Mouse (Mus musculus) MEL (cell line): ENCODE measurements around the gene Ezh1.

Experiments
- CTCF ChIP-seq, 3 experiments: IDR thresholded peaks in 2 of 3; conservative IDR thresholded peaks in 1 of 3; 2 replicates each; pipeline ENCODE4 v1.5.1; 2011 to 2012; ENCODE audit warnings: low read length in 3 of 3, low read depth in 2 of 3, mild to moderate bottlenecking in 2 of 3, improper control_type of control experiment in 1 of 3, inconsistent platforms in 1 of 3, mixed read lengths in 1 of 3, moderate library complexity in 1 of 3; ENCODE audit not compliant: control insufficient read depth in 1 of 3, insufficient read depth in 1 of 3, poor library complexity in 1 of 3, severe bottlenecking in 1 of 3
- E2F4 ChIP-seq: IDR thresholded peaks from 2 replicates; pipeline ENCODE4 v1.6.1; 2011; ENCODE audit warnings: low read depth, low read length, improper control_type of control experiment, borderline replicate concordance
- EP300 ChIP-seq, 2 experiments: IDR thresholded peaks; 2 replicates each; pipeline ENCODE4 v1.6.1; 2011; ENCODE audit warnings: improper control_type of control experiment in 2 of 2, low read length in 2 of 2, low read depth in 1 of 2, mild to moderate bottlenecking in 1 of 2
- GABPA ChIP-seq: IDR thresholded peaks from 2 replicates; pipeline ENCODE4 v1.6.1; 2012; ENCODE audit warnings: low read depth, mild to moderate bottlenecking, inconsistent platforms, low read length, improper control_type of control experiment, moderate library complexity
- HCFC1 ChIP-seq: IDR thresholded peaks from 2 replicates; pipeline ENCODE4 v1.6.1; 2012; ENCODE audit warnings: low read depth, mild to moderate bottlenecking, inconsistent platforms, low read length, improper control_type of control experiment, moderate library complexity
- POLR2A ChIP-seq, 2 experiments: IDR thresholded peaks; 2 replicates each; pipeline ENCODE4 v1.6.1; 2011 to 2012; ENCODE audit warnings: low read length in 2 of 2, mild to moderate bottlenecking in 2 of 2, control low read depth in 1 of 2, improper control_type of control experiment in 1 of 2, low read depth in 1 of 2, moderate library complexity in 1 of 2; ENCODE audit not compliant: control insufficient read depth in 1 of 2, insufficient read depth in 1 of 2, poor library complexity in 1 of 2
- SMC3 ChIP-seq: IDR thresholded peaks from 2 replicates; pipeline ENCODE4 v1.6.1; 2011; ENCODE audit warnings: low read depth, low read length, improper control_type of control experiment
- USF1 ChIP-seq: IDR thresholded peaks from 2 replicates; pipeline ENCODE4 v1.6.1; 2014; ENCODE audit warnings: low read depth, mild to moderate bottlenecking, inconsistent platforms, low read length, improper control_type of control experiment, moderate library complexity
- USF2 ChIP-seq, 2 experiments: IDR thresholded peaks; 2 replicates each; pipeline ENCODE4 v1.6.1; 2011 to 2012; ENCODE audit warnings: improper control_type of control experiment in 2 of 2, low read length in 2 of 2, borderline replicate concordance in 1 of 2, inconsistent platforms in 1 of 2, low read depth in 1 of 2, mild to moderate bottlenecking in 1 of 2; ENCODE audit not compliant: insufficient read depth in 1 of 2

DNA sequence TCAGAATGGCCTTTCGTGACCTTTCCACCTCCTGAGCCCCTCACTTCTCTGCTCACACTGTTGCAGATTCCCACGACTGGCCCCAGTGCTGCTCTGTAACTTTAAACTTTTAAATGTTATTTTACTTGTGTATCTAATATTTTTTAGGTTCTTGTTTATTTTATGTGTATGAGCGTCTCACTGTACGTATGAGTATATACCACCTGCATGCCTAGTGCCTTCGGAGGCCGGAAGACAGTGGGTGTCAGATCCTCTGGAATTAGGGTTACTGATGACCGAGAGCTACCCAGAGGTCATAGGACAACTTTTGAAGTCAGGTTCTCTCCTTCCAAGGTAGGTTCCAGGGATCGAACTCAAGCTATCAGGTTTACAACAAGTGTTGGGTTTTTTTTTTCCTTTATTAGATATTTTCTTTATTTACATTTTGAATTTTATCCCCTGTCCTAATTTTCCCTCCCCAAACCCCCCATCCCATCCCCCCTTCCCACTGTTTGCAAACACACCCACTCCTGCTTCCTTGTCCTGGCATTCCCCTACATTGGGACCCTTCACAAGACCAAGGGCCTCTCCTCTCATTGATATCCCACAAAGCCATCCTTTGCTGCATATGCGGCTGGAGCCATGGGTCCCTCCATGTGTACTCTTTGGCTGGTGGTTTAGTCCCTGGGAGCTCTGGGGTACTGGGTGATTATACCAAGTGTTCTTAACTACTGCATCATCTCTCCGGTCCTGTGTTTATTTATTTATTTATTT is 83.9 kb downstream of the Ezh1 start:
- no peak for TF ChIP-seq POLR2A (IDR thresholded peaks at IDR 0.05; ENCODE audit: control insufficient read depth in 1 of 2, insufficient read depth in 1 of 2, low read depth in 1 of 2, low read length in 2 of 2, poor library complexity in 1 of 2)
- no peak for TF ChIP-seq CTCF (IDR thresholded peaks at IDR 0.05 in 2 of 3, conservative IDR thresholded peaks at IDR 0.05 in 1 of 3; ENCODE audit: control insufficient read depth in 1 of 3, insufficient read depth in 1 of 3, low read depth in 2 of 3, low read length in 3 of 3, poor library complexity in 1 of 3, severe bottlenecking in 1 of 3)
- TF ChIP-seq HCFC1 = no peak
- TF ChIP-seq E2F4 = no peak
- no peak for TF ChIP-seq EP300 (IDR thresholded peaks at IDR 0.05; ENCODE audit: low read depth in 1 of 2, low read length in 2 of 2)
- TF ChIP-seq USF2 (IDR thresholded peaks at IDR 0.05; ENCODE audit: borderline replicate concordance in 1 of 2, insufficient read depth in 1 of 2, low read depth in 1 of 2, low read length in 2 of 2) = no peak
- TF ChIP-seq SMC3 = no peak
- no peak for TF ChIP-seq GABPA
- no peak for TF ChIP-seq USF1
